Mouse (Mus musculus) brown adipose tissue, adult 24 weeks (tissue): ENCODE measurements around the gene Hsd11b2. TPM values are rescaled to one million over a fixed set of nuclear protein-coding genes. Genes with fewer than 3 reads are reported as not detected.

Experiments
- polyA plus RNA-seq: library from polyadenylated mRNA; stranded (reverse); fragments of >200 nt; gene quantifications from 2 replicates; pipeline ENCODE4 v1.2.4, GENCODE M21; 2012; ENCODE audit not compliant: missing spikeins, insufficient read depth, insufficient read length

Gene Hsd11b2
- polyA plus RNA-seq, 1 experiment = not detected

Other genes starting within 250 kb of the Hsd11b2 start
- 5.0 and 6.9 TPM in 2 replicates for gene Hsf4, start 249.0 kb upstream of the Hsd11b2 start, polyA plus RNA-seq
- gene Nol3, start 242.6 kb upstream of the Hsd11b2 start, polyA plus RNA-seq = 57.4 and 71.2 TPM in 2 replicates
- 0.63 and 1.4 TPM in 2 replicates for gene 4931428F04Rik, start 228.9 kb upstream of the Hsd11b2 start, polyA plus RNA-seq
- gene Exoc3l, start 222.7 kb upstream of the Hsd11b2 start, polyA plus RNA-seq = 0.83 and 3.3 TPM in 2 replicates
- gene E2f4, start 221.1 kb upstream of the Hsd11b2 start, polyA plus RNA-seq = 22.5 and 27.0 TPM in 2 replicates
- gene Elmo3, start 213.2 kb upstream of the Hsd11b2 start, polyA plus RNA-seq = 1.1 and 4.7 TPM in 2 replicates
- gene Lrrc29, start 192.5 kb upstream of the Hsd11b2 start, polyA plus RNA-seq = 0.83 and 0.99 TPM in 2 replicates
- gene Tmem208, start 192.4 kb upstream of the Hsd11b2 start, polyA plus RNA-seq = 60.5 and 72.6 TPM in 2 replicates
- 2.1 and 3.3 TPM in 2 replicates for gene Fhod1, start 170.8 kb upstream of the Hsd11b2 start, polyA plus RNA-seq
- gene Slc9a5, start 169.9 kb upstream of the Hsd11b2 start, polyA plus RNA-seq = 0.24 TPM in 1 of 2 replicates, not detected in the other
- gene Plekhg4, start 145.5 kb upstream of the Hsd11b2 start, polyA plus RNA-seq = not detected in 2 replicates
- not detected in 2 replicates for gene Kctd19, start 105.3 kb upstream of the Hsd11b2 start, polyA plus RNA-seq
- gene Lrrc36, start 105.2 kb upstream of the Hsd11b2 start, polyA plus RNA-seq = 0.88 and 1.0 TPM in 2 replicates
- 29.6 and 45.2 TPM in 2 replicates for gene Tppp3, start 47.2 kb upstream of the Hsd11b2 start, polyA plus RNA-seq
- 8.7 and 10.2 TPM in 2 replicates for gene Zdhhc1, start 21.9 kb upstream of the Hsd11b2 start, polyA plus RNA-seq
- 52.7 and 65.1 TPM in 2 replicates for gene Atp6v0d1, start 47.3 kb downstream of the Hsd11b2 start, polyA plus RNA-seq
- 13.4 and 14.4 TPM in 2 replicates for gene Ripor1, start 86.5 kb downstream of the Hsd11b2 start, polyA plus RNA-seq
- gene Ctcf, start 117.8 kb downstream of the Hsd11b2 start, polyA plus RNA-seq = 18.5 and 22.9 TPM in 2 replicates
- not detected in 2 replicates for gene Agrp, start 118.6 kb downstream of the Hsd11b2 start, polyA plus RNA-seq
- not detected in 2 replicates for gene Carmil2, start 167.5 kb downstream of the Hsd11b2 start, polyA plus RNA-seq
- 12.3 and 15.9 TPM in 2 replicates for gene Acd, start 182.3 kb downstream of the Hsd11b2 start, polyA plus RNA-seq
- gene Pard6a, start 182.4 kb downstream of the Hsd11b2 start, polyA plus RNA-seq = 10.2 and 10.6 TPM in 2 replicates
- 0.87 TPM in 1 of 2 replicates, not detected in the other for gene 4933405L10Rik, start 188.9 kb downstream of the Hsd11b2 start, polyA plus RNA-seq
- gene Enkd1, start 189.5 kb downstream of the Hsd11b2 start, polyA plus RNA-seq = 0.52 TPM in 1 of 2 replicates, not detected in the other
- 4.0 and 4.1 TPM in 2 replicates for gene Gfod2, start 239.9 kb downstream of the Hsd11b2 start, polyA plus RNA-seq